Mouse (Mus musculus): ENCODE results near the gene Cyp2a22.
"Not testable (repeated sequence)": the region's sequence is repeated elsewhere in the genome, so short reads cannot be mapped to it uniquely, and the experiment has no call there.

Cyp2a22 gene

DNA sequence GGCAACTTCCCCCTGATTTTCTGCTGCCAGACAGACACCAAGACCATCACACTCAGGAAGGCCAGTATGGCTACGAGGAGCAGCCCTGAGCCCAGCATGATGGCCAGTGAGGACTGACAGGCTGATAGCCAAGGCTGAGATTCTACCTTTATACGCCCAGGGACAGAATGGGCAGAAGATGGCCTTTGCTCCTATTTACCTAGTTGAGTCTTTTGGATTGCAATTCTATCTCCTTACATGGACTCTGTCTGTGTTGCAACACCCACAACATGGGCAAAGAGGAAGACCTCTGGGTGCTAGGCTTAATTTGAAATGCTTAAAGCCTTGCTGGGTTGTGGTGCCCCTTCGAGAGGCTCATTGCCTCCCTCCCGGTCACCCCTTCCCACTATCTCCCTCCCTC lies at the start of gene Cyp2a22:
Gene Cyp2a22 (minus strand): TSS at position 123 of the 400 bp plus-strand sequence.
- no peak for DNase-seq (ENCODE audit: low spot score)

DNA sequence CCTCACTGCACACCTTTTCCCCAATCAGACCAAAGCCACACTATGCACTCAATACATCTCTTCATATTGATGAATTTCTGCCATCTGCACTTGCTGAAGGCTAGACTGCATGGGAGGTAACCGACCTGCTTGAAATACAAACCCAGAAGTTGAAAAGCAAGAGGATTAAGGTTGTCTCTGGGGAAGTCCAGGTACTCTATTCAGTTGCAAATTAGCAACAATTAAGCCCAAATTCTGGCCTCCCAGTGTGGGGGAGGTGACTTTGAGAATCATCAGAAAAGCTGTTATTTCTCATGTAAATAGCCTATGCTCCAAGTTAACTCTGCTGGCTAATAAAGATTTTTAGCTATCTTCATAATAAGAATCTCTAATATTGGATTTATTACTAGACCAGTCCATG lies 44.0 kb upstream of the Cyp2a22 start:
- DNase-seq (ENCODE audit: low spot score), result not testable (repeated sequence)

DNA sequence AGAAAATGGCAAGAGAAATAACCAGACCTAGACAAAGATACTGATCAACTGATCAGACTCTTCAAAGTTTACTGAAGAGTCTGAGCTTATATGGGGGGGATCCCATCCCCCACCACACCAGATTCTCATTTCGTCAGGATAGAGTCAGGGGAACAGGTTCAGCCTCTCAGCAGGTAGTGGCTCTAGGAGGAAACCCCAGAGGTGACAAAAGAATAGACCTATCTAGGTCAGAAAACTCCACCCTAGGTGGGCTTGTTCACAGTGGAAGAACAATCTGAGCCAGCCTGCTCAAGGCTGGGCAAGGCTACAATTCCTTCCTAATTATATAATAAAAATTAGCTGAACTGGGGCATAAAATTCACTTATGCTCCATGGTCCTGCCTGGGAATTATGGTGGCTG lies 43.4 kb upstream of the Cyp2a22 start:
- no peak for DNase-seq (ENCODE audit: low spot score)

DNA sequence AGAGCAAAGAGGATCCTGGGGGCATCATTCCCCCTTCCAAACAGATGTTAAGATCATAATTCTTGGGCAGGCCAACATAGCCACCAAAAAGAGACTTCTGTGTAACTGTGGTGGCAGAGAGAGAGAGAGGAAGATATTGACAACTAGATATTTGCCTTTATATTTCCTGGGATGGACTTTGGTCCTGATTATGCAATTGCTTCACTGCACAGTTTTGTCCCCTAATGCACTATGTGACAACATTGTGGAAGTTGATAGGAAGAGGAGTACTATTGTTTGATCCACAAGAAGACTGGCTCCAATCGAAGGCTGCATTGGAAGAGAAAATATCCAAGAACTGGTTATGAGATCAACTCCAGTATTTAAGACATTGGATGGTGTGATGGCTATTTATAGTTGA lies 42.8 kb upstream of the Cyp2a22 start:
- not testable (repeated sequence) for DNase-seq (ENCODE audit: low spot score)

DNA sequence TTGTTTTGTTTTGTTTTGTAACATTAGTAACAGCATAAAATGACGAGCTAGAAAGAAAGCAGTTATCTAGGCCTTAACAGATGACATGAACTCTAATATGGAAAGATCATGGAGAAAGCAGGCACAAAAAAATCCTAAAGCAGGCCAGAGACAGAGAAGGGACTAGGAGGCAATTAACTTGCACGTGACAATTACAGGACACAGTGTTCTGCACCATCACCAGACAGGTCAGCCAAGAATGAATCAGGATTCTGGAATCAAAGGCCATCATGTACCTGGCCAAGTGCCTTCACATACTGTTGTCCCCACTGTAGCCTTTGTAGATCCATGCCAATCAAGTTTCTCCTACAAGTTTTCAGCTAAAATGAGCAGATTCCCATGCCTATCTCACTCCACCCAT lies 42.3 kb upstream of the Cyp2a22 start:
- not testable (repeated sequence) for DNase-seq (ENCODE audit: low spot score)

DNA sequence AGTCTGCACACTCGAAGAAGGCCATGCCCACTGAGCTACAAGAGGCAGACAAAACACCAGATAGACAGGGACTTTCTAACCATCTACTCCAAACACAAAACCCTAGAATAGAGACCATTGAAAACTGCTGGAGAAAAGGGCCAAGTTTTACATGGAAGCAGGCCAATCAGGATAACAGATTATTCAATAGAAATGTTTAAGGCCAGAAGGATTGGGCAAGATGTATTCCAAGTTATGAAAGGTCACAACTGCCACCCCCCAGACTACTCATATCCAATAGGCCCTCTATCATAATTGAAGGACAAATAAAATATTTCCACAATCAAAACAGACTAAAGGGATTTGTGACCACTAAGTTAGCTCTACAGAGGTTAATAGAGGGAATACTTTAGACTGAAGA lies 23.2 kb upstream of the Cyp2a22 start:
- DNase-seq (ENCODE audit: low spot score), result not testable (repeated sequence)

DNA sequence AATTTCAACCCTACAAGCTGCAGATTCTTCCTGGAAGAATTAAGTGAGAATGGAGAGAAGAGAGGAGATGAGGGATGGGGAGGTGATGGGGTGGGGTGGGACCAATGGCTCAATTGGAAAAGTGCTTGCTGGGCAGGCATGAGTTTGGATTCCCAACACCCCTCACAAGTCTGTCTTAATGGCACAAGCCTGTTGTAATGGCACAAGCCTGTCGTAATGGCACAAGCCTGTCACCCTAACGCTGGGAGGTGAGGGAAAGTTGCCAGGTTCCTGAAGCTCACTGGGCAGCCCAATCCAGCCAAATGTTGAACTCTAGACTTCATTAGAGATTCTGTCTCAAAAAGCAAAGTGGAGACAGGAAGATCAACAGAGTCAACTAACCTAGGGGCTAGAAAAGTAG lies 14.1 kb upstream of the Cyp2a22 start:
- not testable (repeated sequence) for DNase-seq (ENCODE audit: low spot score)

DNA sequence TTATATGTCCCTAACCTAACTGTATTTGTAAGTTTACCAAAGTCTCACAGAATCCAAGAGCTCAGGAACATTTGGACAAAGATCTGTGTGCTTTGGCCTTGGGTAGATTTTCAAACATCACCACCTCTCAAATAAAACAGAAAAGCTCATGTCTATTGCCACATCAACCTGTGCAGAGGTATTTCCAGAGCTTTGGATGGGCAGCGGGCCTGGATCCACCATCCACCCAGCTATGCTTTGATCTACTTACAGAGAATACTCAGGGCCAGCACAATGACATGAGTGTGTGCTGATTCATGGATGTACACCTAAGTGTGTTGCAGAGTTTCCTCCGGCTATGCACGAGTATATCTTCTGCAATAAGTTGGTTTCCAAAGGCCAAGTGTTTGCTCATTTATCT lies 13.5 kb upstream of the Cyp2a22 start:
- DNase-seq (ENCODE audit: low spot score), result not testable (repeated sequence)

DNA sequence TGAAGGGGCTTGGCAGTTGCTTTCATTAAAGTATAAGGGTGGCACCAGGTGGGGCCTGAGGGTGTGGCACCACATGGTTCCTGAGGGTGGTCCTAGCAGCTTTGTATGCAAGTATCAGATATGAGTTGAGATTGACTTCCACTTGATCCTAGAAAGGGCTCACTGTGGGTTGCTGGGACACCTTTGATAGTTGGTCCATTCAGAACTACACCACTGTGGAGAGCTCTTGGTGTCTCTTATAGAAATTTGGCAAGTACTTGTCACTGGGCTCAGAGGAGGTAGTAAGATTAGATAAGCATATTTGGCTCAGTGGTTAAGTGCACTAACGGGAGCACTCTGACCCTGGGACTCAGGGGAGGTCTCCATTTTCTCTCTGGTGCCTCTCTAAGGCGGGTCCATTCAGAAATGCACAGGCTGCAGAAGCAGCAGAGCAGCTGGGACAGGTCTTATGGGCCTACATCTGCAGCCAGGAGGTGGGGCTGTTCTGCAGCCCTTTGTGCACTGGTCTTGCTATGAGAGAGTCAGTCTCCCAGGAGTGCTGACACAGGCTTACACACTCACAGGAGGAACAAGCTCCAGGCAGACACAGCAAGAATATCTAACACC lies 2.2 kb upstream of the Cyp2a22 start:
- not testable (repeated sequence) for DNase-seq (ENCODE audit: low spot score)

DNA sequence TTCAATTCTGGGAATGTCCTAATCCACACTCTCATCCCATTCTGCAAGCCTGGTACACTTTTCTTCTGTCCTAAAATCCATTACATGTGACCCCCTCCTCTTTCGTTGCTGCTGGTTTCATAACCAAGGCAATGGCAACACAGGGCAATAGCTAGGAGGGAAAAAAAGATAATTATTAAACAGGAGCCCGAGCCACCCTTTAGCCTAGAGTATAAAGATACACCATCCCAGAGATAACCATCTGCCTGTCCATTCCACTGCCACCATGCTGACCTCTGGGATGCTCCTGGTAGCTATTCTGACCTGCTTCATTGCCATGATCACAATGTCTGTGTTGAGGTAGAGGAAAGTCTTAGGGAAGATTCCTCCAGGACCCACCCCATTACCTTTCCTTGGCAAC lies 22.1 kb downstream of the Cyp2a22 start:
- DNase-seq (ENCODE audit: low spot score), result not testable (repeated sequence)
